Comparison of ENCODE assay signal across 10 mouse cellular contexts in the genomic region with DNA sequence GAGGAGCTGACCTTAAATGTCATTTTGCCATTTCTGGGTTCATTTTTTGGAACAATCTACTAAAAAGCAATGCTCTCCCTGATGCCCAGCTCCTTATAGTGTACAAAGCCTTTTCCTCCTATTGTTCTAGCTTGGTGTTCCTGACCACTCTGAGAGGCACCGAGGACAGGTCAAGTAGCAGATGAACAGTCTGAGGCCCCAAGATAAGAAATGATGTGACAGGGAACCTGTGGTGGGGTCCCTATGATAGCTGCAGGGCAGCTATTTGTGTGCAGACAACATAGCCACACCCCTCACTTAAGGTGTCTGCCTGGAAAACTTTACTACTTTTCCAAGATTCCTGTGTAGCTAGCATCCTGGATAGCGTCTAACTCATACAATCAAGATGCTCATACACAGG.
"Had no signal": no experiment of that assay in that cellular context is flagged by ENCODE, and none has a peak within 500 bp of the region (broad histone marks: within the 10 kb centered on the region; RNA-seq: fewer than 3 reads in every experiment).

No protein-coding gene starts in this region.

- H3K9me3 ChIP-seq: limb, embryonic 10.5 days; neural tube, embryonic 13.5 days had no signal

- H3K27ac ChIP-seq: limb, embryonic 10.5 days; neural tube, embryonic 13.5 days had no signal

- H3K36me3 ChIP-seq: neural tube, embryonic 13.5 days had no signal

- H3K4me2 ChIP-seq: neural tube, embryonic 13.5 days had no signal

- H3K27me3 ChIP-seq: neural tube, embryonic 13.5 days had no signal

- H3K4me1 ChIP-seq: limb, embryonic 10.5 days had no signal

- ATAC-seq: intestine, postnatal 0 days; lung, postnatal 0 days had no signal

- H3K4me3 ChIP-seq: left cerebral cortex, adult 2 months; limb, embryonic 10.5 days; neural tube, embryonic 13.5 days had no signal

- DNase-seq: kidney, adult 8-10 months; kidney, postnatal 36 days; lung, adult 2 months; lung, postnatal 36 days; thymus, postnatal 4 days had no signal
